Mouse (Mus musculus) right cerebral cortex, postnatal 25 days (tissue): ENCODE measurements around the gene Dhrs2.

Experiments used
- DNase-seq: peaks from one replicate; pipeline ENCODE4 v3.0.0; 2022

Gene Dhrs2

DNA sequence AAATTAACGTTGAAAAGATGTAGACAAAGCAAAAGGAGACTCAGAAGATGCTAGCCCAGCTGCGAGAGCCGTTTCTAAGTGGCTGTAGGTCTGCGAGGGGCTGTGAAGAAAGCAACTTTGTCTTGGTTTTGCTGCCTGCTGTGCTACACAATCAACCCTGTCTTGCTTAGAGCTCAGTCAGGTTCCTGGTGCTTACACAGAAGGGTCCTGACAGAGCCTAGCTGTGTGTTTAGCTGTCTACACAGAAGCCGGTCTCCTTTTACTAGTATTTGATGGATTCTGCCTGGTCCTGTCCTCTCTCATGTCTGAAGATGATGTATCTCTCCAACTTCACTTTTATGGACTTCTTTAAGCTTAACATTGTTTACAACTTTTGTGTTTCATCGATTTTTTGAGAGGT lies 33.6 kb downstream of the Dhrs2 start:
- DNase-seq = no peak

DNA sequence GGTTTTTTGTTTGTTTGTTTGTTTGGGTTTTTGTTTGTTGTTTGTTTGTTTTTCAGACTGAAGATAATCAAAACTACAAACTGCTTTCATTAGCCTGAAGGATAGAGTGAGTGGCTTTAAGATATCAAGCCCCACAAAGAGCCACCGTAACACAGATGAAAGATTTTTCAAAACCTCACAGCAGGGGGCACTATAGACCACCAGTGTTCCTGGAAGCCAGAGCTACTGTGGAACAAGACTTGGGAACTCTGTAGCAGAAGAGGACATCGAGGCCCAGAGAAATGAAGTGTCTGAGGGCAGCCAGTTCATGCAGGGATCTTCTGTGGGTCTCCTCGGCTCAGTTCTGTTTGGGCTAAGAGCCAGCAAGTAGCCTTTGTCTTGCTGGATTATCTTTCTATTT lies 49.4 kb downstream of the Dhrs2 start:
- DNase-seq = peak; percentile 56

DNA sequence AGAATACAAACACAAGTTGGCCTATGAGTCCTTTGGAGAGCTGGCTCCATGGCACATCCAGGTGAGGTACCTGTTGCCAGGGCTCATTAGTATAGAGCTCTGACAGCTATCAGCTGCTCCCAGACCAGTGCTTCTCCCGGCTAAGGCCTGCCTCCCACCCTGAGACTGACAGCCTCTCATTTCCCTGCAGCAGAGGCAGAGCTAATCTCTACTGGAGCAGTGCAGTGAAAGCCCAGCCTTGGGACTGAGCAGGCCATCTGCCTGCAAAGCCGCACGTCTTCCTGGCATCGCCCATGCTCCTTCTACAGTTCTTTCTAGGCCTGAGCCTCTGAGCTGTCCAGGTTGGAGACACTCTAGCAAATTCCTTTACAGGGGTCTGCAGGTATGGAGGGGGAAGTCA lies 51.2 kb downstream of the Dhrs2 start:
- no peak for DNase-seq

DNA sequence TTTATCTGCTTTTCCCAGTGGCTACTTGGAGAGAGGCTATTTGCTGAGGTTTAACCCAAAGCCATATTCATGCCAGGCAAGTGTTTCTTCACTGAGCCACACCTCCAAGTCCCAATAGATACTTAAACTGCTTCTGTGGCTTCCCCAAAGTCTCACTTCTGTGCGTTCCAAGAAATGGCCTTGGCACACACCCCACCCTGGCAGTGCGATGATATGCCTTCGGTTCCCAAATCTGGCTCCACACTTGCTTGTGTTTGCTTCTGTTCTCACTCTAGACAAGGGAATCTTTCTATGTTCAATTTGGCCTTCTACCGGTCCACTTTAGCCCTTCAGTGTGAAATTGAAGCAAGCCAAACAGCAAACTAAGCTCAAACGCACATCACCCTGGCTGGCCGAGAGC lies 53.0 kb downstream of the Dhrs2 start:
- no peak for DNase-seq

DNA sequence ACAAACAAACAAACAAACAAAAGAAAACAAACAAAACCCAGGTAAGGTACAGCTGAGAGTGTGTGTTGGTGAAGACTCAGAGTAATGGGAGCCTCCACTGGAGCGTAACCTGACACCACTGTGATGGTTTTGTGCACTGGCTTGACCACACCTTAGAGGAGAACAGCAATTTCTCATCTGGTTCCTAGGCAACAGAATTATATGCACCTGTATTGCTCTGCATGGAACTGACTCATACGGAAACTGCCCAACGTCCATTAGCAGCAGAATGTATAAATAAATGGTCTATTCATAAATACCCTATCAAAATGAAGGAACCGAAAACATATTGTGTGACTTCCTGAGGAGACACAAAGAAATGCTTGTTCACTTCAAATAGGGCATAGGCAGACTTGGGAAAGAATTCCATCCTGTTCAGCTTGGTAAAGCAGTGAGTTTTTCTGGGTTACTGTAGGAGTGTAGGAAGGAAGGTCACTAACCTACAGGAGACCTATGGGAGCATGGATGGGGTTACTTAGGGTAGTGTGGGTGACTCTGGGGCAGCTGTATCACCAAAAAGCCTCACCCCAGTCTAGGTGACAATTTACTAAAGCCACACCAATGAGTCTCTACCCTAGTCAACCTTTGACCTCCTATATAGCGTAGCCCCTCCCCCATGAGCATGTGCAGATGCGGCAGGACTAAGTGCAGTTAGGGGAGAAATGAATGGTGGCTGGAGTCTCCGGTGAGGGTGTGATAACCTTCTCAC lies 57.7 kb downstream of the Dhrs2 start:
- no peak for DNase-seq
